Mouse (Mus musculus) spleen, adult 2 months (tissue): ENCODE data around the gene Phc2. TPM values are rescaled to one million over a fixed set of nuclear protein-coding genes. Genes with fewer than 3 reads are reported as not detected.
A peak's percentile ranks its signal among the peaks of the same experiment; 100 is the strongest.

Experiments used
- DNase-seq, 2 experiments: peaks; one replicate each; pipeline versions ENCODE4 v3.0.0 to v3.0.0-alpha.2; 2012 to 2021; ENCODE audit warnings: low spot score in 2 of 2, low read depth in 1 of 2
- H3K27ac ChIP-seq: fragments of 200-500 bp; 2 replicates; pipeline ENCODE4 v1.5.1; 2012; ENCODE audit warnings: low read length, inconsistent platforms; ENCODE audit not compliant: insufficient read depth
- H3K27me3 ChIP-seq: fragments of 200-500 bp; 2 replicates; pipeline ENCODE4 v1.6.1; 2012; ENCODE audit warnings: mild to moderate bottlenecking, moderate library complexity, low read length, inconsistent platforms; ENCODE audit not compliant: control insufficient read depth, insufficient read depth
- H3K36me3 ChIP-seq: fragments of 200-500 bp; 2 replicates; pipeline ENCODE4 v1.6.1; 2012; ENCODE audit warnings: mild to moderate bottlenecking, low read length, inconsistent platforms; ENCODE audit not compliant: control insufficient read depth, insufficient read depth
- H3K4me1 ChIP-seq: fragments of 200-500 bp; 2 replicates; pipeline ENCODE4 v1.6.1; 2011; ENCODE audit warnings: inconsistent platforms; ENCODE audit not compliant: control insufficient read depth, insufficient read depth, insufficient read length
- H3K4me3 ChIP-seq: fragments of 200-500 bp; 2 replicates; pipeline ENCODE4 v1.5.1; 2011; ENCODE audit warnings: mild to moderate bottlenecking, inconsistent platforms; ENCODE audit not compliant: insufficient read depth, insufficient read length; ENCODE audit errors: extremely low read depth
- CTCF ChIP-seq: fragments of 200-500 bp; IDR thresholded peaks from 2 replicates; pipeline ENCODE4 v1.5.1; 2011; ENCODE audit warnings: mild to moderate bottlenecking, inconsistent platforms; ENCODE audit not compliant: insufficient read depth, insufficient read length, insufficient replicate concordance; ENCODE audit errors: extremely low read depth
- POLR2A ChIP-seq: fragments of 200-500 bp; IDR thresholded peaks from 2 replicates; pipeline ENCODE4 v1.6.1; 2011; ENCODE audit warnings: low read depth, low read length, inconsistent platforms
- WGBS: fragments of 180-500 bp; shearing (Covaris S2); methylation state at CpG from one replicate; pipeline ENCODE4 v1.1.7; 2018; 5-methylcytosine and 5-hydroxymethylcytosine counted together
- polyA plus RNA-seq: library from polyadenylated mRNA; depleted of rRNA; stranded (reverse); fragments of >200 nt; gene quantifications from 2 replicates; pipeline ENCODE4 v1.2.3, GENCODE M21; 2012

Phc2 gene
- polyA plus RNA-seq, 1 experiment = 76.7 TPM

GRCm38 (mm10) chr4:128707384-128707783 lies 52.9 kb downstream of the Phc2 start:
- no peak for DNase-seq
- Histone ChIP-seq H3K27me3 (no peaks in the 10 kb centered on the region), H3K4me1 (peaks cover 5% of the 10 kb centered on the region; the same call in 1 of the 2 replicates), H3K36me3 (no peaks in the 10 kb centered on the region), H3K27ac (no peak overlapping the region), H3K4me3 (no peak overlapping the region)
- 71% methylated on average over 4 of the region's 4 CpGs for WGBS
- TF ChIP-seq CTCF (no peak), POLR2A (no peak)

- Histone ChIP-seq H3K36me3 (no peaks in the 10 kb centered on the region), H3K4me1 (peaks cover 7% of the 10 kb centered on the region; the same call in 1 of the 2 replicates), H3K4me3 (no peak overlapping the region), H3K27me3 (no peaks in the 10 kb centered on the region), H3K27ac (no peak overlapping the region)
- TF ChIP-seq POLR2A = no peak
- DNase-seq = no peak
- WGBS = 86% methylated on average over 15 of the region's 15 CpGs
Observed at GRCm38 (mm10) chr4:128709061-128709780, 54.7 kb downstream of the Phc2 start.

GRCm38 (mm10) chr4:128709781-128710166 lies 55.3 kb downstream of the Phc2 start:
- WGBS = 88% methylated on average over 12 of the region's 12 CpGs
- Histone ChIP-seq H3K4me1 (peaks cover 7% of the 10 kb centered on the region; the same call in 1 of the 2 replicates), H3K36me3 (no peaks in the 10 kb centered on the region), H3K4me3 (no peak overlapping the region), H3K27ac (no peak overlapping the region), H3K27me3 (no peaks in the 10 kb centered on the region)
- DNase-seq = no peak
- TF ChIP-seq POLR2A (no peak), CTCF (no peak)

- whole genome bisulfite sequencing = 98% methylated on average over 6 of the region's 6 CpGs
- no peak overlapping the region for H3K27ac ChIP-seq
- no peaks in the 10 kb centered on the region for H3K36me3 ChIP-seq
- peaks cover 7% of the 10 kb centered on the region; the same call in 1 of the 2 replicates for H3K4me1 ChIP-seq
- no peak for DNase-seq
- no peaks in the 10 kb centered on the region for H3K27me3 ChIP-seq
- TF ChIP-seq POLR2A (no peak), CTCF (no peak)
- no peak overlapping the region for H3K4me3 ChIP-seq
Observed at GRCm38 (mm10) chr4:128710286-128710685, 55.8 kb downstream of the Phc2 start.

GRCm38 (mm10) chr4:128710800-128711199 lies 56.3 kb downstream of the Phc2 start:
- TF ChIP-seq CTCF (no peak), POLR2A (no peak)

GRCm38 (mm10) chr4:128711455-128712135 lies 57.1 kb downstream of the Phc2 start:
- Histone ChIP-seq H3K4me3 (peak overlapping the region; percentile 59), H3K27ac (peak overlapping the region; percentile 62), H3K27me3 (no peaks in the 10 kb centered on the region), H3K4me1 (peaks cover 7% of the 10 kb centered on the region; the same call in 1 of the 2 replicates), H3K36me3 (no peaks in the 10 kb centered on the region)
- peak; percentile 86 for DNase-seq
- WGBS = 7% methylated on average over 24 of the region's 24 CpGs
- TF ChIP-seq CTCF (peak; percentile 99), POLR2A (peak; percentile 20; the same call in 1 of the 2 replicates)

More at GRCm38 (mm10) chr4:128710800-128711199, 56.3 kb downstream of the Phc2 start:
- Histone ChIP-seq H3K4me3 (no peak overlapping the region), H3K27ac (no peak overlapping the region), H3K27me3 (no peaks in the 10 kb centered on the region), H3K36me3 (no peaks in the 10 kb centered on the region), H3K4me1 (peaks cover 7% of the 10 kb centered on the region; the same call in 1 of the 2 replicates)
- WGBS = 84% methylated on average over 9 of the region's 9 CpGs
- no peak for DNase-seq
